Mouse (Mus musculus): ENCODE results near the gene Ctbp1. TPM values are rescaled to one million over a fixed set of nuclear protein-coding genes. Genes with fewer than 3 reads are reported as not detected.

The Ctbp1 gene
- polyA plus RNA-seq (2012; rRNA removed): 400 and 428 TPM in 2 replicates

DNA sequence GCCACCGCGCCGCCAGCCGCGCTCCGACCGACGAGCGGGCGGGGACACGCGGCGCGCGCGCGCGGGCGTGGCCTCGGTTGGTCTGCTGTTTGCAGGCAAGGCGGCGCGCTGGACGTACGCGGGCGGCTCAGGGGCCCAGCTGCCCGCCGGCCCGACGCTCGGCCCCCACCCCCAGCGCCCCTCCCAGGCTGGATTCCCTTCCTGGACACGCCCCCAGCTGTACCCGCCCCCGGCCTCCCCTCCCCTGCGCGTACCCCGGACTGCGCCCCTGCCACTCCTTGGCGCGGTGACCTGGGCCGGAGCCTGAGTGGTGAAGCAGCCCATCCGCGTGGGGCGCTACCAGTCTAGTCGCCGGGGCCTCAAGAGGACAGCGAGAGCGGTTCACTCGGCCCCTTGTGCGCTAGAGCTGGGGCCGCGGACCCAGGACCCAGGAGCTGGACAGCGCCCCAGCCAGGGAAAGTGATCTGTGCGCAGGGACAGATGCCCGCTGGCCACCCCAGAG, at the start of gene Ctbp1:
Gene Ctbp1 (minus strand): TSS at position 42 of the 502 bp plus-strand sequence.
- peak; percentile 99 for DNase-seq (ENCODE audit: low read depth)
- TF ChIP-seq CTCF (IDR thresholded peaks at IDR 0.05; ENCODE audit: borderline replicate concordance, extremely low read depth, insufficient read depth, insufficient read length) (peak; percentile 34; the same call in 1 of the 2 replicates), POLR2A (IDR thresholded peaks at IDR 0.05; ENCODE audit: borderline replicate concordance, extremely low read depth, insufficient read depth, insufficient read length, poor library complexity, severe bottlenecking) (no peak; the same call in 1 of the 2 replicates)

DNA sequence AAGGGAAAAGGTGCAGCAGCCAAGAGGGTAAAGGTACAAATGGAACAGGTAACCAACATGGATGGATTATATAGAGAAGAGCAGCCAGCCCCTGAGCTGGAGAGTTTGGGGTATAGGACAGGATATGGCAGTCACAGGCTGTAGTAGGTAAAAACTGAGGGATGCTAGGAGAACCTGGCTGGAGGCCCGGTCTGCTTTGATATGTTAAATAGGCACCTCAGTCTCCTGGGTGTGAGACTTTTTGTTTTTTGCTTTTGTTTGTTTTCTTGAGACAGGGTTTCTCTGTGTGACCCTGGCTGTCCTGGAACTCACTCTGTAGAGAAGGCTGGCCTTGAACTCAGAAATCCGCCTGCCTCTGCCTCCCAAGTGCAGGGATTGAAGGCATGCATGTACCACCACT, 49.7 kb upstream of the Ctbp1 start:
- TF ChIP-seq POLR2A (IDR thresholded peaks at IDR 0.05; ENCODE audit: borderline replicate concordance, extremely low read depth, insufficient read depth, insufficient read length, poor library complexity, severe bottlenecking): no peak
- no peak for TF ChIP-seq CTCF (IDR thresholded peaks at IDR 0.05; ENCODE audit: borderline replicate concordance, extremely low read depth, insufficient read depth, insufficient read length)

DNA sequence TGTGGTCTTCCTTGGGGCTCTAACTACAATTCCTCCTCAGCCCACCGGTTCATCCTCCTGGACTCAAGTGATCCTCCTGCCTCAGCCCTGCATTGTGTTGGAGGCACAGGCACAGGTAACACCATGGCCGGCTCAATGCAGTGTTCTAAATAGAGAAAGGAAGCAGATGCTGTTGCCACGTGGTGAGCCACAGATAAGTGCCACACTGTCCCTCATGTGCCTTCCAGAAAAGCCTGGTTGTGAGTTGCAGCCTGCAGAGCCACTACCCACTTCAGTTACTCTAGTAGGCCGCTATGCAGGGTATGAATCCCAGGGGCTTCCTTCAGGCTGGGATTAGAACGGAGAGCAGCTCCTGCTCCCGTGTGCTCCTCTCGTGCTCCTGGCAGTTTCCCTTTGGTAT, 37.4 kb upstream of the Ctbp1 start:
- no peak for TF ChIP-seq POLR2A (IDR thresholded peaks at IDR 0.05; ENCODE audit: borderline replicate concordance, extremely low read depth, insufficient read depth, insufficient read length, poor library complexity, severe bottlenecking)
- TF ChIP-seq CTCF (IDR thresholded peaks at IDR 0.05; ENCODE audit: borderline replicate concordance, extremely low read depth, insufficient read depth, insufficient read length): no peak
- no peak for DNase-seq (ENCODE audit: low read depth)

More for the DNA sequence above, 49.7 kb upstream of the Ctbp1 start:
- DNase-seq (ENCODE audit: low read depth): no peak

DNA sequence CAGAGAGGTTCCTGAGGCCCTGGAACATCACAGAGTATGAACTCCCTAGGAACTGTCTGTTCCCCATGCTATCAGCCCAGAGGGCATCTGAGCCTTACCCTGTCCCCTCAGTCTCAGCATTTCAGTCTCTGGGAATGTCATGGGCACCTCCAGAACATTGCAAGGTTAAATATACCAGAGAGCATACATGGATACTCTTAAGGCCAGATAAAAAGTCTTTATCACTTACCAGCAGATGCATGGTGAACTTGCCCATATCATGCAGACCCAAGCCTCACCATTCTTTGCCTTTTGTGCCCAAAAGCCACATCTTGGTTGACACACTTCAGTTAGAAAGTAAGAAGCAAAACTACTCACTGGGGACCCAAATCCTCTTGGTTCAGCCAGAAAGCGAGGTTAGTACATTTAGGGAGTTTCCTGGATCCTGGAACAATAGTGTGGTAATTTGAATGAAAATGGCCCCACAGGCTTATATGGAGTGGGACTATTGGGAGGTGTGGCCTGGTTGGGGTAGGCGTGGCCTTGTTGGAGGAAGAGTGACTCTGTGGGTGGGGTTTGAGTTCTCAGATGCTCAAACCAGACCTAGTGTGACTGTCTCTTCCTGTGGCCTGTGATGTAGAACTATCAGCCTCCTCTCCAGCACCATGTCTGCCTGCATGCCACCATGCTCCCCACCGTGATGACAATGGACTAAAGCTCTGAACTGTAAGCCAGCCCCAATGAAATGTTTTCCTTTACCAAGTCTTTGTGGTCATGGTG, 36.1 kb upstream of the Ctbp1 start:
- DNase-seq (ENCODE audit: low read depth): peak; percentile 2
- TF ChIP-seq POLR2A (IDR thresholded peaks at IDR 0.05; ENCODE audit: borderline replicate concordance, extremely low read depth, insufficient read depth, insufficient read length, poor library complexity, severe bottlenecking): no peak
- TF ChIP-seq CTCF (IDR thresholded peaks at IDR 0.05; ENCODE audit: borderline replicate concordance, extremely low read depth, insufficient read depth, insufficient read length): no peak

DNA sequence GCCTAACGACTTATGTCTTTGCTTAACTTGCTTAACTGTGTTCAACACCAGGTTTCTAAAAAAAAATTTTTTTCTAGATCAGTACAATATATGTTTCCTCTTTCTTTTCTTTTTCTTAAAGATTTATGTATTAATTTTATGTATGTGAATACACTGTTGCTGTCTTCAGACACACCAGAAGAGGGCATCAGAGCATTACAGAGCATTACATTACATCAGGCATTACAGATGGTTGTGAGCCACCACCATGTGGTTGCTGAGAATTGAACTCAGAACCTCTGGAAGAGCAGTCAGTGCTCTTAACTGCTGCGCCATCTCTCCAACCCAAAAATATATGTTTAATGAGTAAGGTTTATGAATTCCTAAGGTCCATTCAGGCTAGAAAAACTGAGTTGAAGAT, 27.0 kb upstream of the Ctbp1 start:
- no peak for DNase-seq (ENCODE audit: low read depth)

DNA sequence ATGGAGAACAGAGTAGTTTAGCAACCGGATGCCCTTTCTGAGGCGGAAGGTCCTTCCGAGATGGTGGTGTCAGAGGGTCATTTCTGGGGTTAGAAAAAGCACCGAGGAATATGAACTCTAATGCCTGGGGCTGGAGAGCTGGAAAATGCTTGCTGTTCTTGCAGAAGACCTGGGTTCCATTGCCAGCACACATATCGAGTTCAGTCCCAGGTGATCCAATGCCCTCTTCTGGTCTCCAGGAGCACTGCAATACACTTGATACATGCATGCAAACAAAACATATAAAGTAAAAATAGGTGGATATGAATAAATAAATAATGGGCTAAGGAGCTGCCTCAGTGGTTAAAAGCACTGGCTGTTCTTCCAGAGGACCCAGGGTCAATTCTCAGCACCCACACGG, 22.4 kb upstream of the Ctbp1 start:
- peak; percentile 30 for DNase-seq (ENCODE audit: low read depth)
- no peak for TF ChIP-seq POLR2A (IDR thresholded peaks at IDR 0.05; ENCODE audit: borderline replicate concordance, extremely low read depth, insufficient read depth, insufficient read length, poor library complexity, severe bottlenecking)
- peak; percentile 50; the same call in 1 of the 2 replicates for TF ChIP-seq CTCF (IDR thresholded peaks at IDR 0.05; ENCODE audit: borderline replicate concordance, extremely low read depth, insufficient read depth, insufficient read length)

More for the DNA sequence above, 27.0 kb upstream of the Ctbp1 start:
- TF ChIP-seq CTCF (IDR thresholded peaks at IDR 0.05; ENCODE audit: borderline replicate concordance, extremely low read depth, insufficient read depth, insufficient read length) (no peak), POLR2A (IDR thresholded peaks at IDR 0.05; ENCODE audit: borderline replicate concordance, extremely low read depth, insufficient read depth, insufficient read length, poor library complexity, severe bottlenecking) (no peak)

DNA sequence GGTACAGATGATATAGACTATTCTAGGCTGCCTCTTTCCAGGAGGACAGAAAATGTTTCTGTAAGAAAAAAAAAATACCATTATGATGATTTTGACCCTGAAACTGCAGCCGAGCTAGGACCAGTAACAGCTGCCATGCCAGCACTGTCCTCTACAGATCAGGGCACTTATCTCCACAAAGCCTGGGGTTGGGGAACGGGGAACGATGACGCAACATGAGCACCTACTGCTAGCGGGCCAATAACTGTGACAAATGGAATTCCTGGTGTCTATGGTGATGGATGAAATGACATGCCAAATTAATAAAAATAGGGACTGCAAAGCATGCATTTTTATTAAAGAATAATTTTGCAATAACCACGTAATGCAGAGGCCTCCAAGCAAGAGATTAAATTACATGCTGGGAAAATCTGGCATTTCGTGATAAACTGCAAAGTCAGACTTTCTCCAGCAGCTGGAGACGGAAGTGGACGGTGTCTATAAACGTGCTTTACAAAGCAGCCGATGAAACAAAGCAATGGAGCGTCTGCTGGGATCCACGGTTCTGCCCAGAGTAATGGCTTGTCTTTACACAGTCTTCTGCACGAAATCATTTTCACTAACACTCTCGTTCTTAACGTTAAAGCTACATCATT, 19.1 kb upstream of the Ctbp1 start:
- no peak for TF ChIP-seq POLR2A (IDR thresholded peaks at IDR 0.05; ENCODE audit: borderline replicate concordance, extremely low read depth, insufficient read depth, insufficient read length, poor library complexity, severe bottlenecking)
- TF ChIP-seq CTCF (IDR thresholded peaks at IDR 0.05; ENCODE audit: borderline replicate concordance, extremely low read depth, insufficient read depth, insufficient read length): no peak
- peak; percentile 48 for DNase-seq (ENCODE audit: low read depth)

DNA sequence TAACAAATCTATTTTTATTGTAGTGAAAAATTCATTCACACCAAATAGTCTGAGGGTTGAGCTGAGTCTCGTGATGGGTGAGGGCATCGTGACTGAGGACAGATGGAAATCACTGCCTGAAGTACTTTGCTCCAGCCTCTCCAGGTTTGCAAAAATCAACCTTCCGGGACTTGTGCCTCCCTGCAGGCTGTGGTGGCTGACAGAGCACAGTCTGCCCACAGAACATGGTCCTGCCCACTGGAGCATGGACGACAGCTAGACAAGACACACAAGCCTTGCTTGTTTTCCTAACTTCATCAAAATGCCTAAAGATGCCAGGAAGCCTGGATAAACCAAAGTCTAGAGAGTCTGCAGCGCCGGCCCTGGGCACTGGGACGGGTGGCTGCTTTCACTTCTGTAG, 9.2 kb upstream of the Ctbp1 start:
- TF ChIP-seq CTCF (IDR thresholded peaks at IDR 0.05; ENCODE audit: borderline replicate concordance, extremely low read depth, insufficient read depth, insufficient read length) (no peak), POLR2A (IDR thresholded peaks at IDR 0.05; ENCODE audit: borderline replicate concordance, extremely low read depth, insufficient read depth, insufficient read length, poor library complexity, severe bottlenecking) (no peak)
- no peak for DNase-seq (ENCODE audit: low read depth)

DNA sequence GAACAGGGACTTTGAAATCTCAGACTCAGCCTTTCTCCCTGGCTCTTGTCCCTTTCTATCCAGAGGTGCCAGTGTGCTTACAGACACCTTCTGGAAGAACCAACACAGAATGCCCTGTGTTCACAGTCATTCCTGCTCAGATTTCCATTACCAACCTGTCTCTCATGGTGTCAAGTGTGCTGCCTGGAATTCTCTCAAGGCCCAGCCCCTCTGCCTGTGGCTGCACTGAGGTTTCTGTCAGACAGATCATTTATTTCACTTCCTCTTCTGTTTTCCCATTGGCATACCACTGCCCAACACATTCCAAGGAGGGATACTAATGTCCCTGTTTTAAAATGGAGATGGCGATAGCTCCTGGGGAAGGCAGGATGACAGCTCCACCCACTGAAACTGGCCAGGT, 6.6 kb upstream of the Ctbp1 start:
- DNase-seq (ENCODE audit: low read depth): no peak
- TF ChIP-seq CTCF (IDR thresholded peaks at IDR 0.05; ENCODE audit: borderline replicate concordance, extremely low read depth, insufficient read depth, insufficient read length) (no peak), POLR2A (IDR thresholded peaks at IDR 0.05; ENCODE audit: borderline replicate concordance, extremely low read depth, insufficient read depth, insufficient read length, poor library complexity, severe bottlenecking) (no peak)

DNA sequence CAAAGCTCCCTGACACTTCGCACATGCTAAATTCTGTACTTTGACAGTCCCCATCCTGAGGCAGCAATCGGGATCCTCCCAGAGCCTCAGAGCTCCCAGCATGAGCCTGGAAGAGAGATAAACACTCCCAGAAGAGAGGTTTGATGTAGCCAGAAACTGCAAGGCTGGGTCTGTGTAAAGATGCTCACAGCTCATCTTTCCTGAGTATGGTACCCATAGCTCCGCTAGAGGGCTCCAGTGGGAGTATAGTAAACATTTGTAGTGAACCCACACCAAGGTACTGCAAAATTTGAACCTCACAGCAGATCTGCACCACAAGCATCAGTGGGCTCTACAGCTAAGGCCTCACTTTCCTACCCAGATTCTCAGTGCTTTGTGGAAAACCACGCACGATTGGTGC, 4.2 kb upstream of the Ctbp1 start:
- DNase-seq (ENCODE audit: low read depth): peak; percentile 32
- TF ChIP-seq POLR2A (IDR thresholded peaks at IDR 0.05; ENCODE audit: borderline replicate concordance, extremely low read depth, insufficient read depth, insufficient read length, poor library complexity, severe bottlenecking): no peak
- peak; percentile 54; the same call in 1 of the 2 replicates for TF ChIP-seq CTCF (IDR thresholded peaks at IDR 0.05; ENCODE audit: borderline replicate concordance, extremely low read depth, insufficient read depth, insufficient read length)

DNA sequence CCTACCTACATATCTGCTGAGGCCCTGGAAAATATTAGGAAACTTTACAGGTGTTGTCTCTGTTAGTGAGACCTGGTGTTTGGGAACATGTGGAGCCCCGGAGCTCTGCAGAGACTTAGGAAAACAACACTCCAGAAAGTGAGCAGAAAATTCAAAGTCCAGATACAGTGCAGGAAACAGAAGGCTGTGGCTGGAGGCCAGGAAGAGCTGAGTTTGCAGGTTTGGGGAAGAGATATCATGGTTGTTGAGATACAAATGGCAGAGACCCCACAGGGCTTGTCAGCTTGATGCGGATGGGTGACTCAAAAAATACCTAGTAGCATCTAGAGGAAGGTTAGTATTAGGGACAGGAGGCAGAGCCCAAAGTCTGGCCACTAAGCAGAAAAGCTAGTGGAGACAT, 2.5 kb upstream of the Ctbp1 start:
- DNase-seq (ENCODE audit: low read depth): no peak
- TF ChIP-seq POLR2A (IDR thresholded peaks at IDR 0.05; ENCODE audit: borderline replicate concordance, extremely low read depth, insufficient read depth, insufficient read length, poor library complexity, severe bottlenecking): no peak
- no peak for TF ChIP-seq CTCF (IDR thresholded peaks at IDR 0.05; ENCODE audit: borderline replicate concordance, extremely low read depth, insufficient read depth, insufficient read length)
